Mouse (Mus musculus): Measurements from ENCODE around the gene Mogs. TPM values are rescaled to one million over a fixed set of nuclear protein-coding genes. Genes with fewer than 3 reads are reported as not detected.

Mogs gene
- polyA plus RNA-seq, 1 experiment from 2014 or later = 31.9 TPM

DNA sequence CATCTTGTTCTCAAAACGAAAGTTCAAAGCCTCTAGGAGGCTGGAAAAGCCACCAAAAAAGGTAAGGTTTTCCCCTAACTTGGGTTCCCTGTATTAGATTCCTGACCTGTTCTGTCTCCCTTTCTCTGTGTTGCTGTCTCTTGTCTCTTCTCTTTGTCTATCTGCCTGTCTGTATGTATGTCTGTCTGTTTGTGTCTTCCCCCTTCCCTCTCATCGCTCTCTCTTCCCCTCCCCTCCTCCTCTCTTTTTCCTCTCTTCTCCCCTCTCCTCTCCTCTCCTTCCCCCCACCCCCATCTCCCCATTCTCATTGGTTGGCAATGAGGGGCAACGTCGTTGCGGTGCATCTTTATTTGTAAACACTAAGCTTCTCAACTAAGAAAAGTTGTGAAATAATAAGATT is 10.0 kb downstream of the Mogs start, which contains the start of gene Ino80b:
Gene Ino80b (minus strand): TSS at position 101 of the 400 bp plus-strand sequence.
- Histone ChIP-seq H3K9ac (ENCODE audit: low read length) (peak within 1 kb of the TSS; percentile 80), H3K27ac (ENCODE audit: low read depth, low read length) (0 out of 2 replicates have a peak within 1 kb of the TSS, but pooled peaks have one; percentile 34), H3K4me1 (ENCODE audit: control insufficient read depth, insufficient read depth, low read length) (peaks cover 15% of the 10 kb centered on the region), H3K4me3 (ENCODE audit: low read depth, low read length) (peak within 1 kb of the TSS; percentile 67), H3K27me3 (ENCODE audit: control insufficient read depth, insufficient read depth, low read length) (no peaks in the 10 kb centered on the region), H3K4me2 (ENCODE audit: low read depth) (peak within 1 kb of the TSS; percentile 82), H3K9me3 (ENCODE audit: control insufficient read depth, low read length) (no peaks in the 10 kb centered on the region), H3K36me3 (ENCODE audit: control insufficient read depth, insufficient read depth, low read length) (no peaks in the 10 kb centered on the region)
- no peak for ATAC-seq (ENCODE audit: insufficient read depth, low FRiP score, low TSS enrichment)
- 21% methylated on average over 5 of the region's 5 CpGs for WGBS
- no peak for DNase-seq (ENCODE audit: low spot score)

- no peak overlapping the region for H3K9ac ChIP-seq (ENCODE audit: low read length)
- H3K27me3 ChIP-seq (ENCODE audit: control insufficient read depth, insufficient read depth, low read length) = no peaks in the 10 kb centered on the region
- DNase-seq (ENCODE audit: low spot score) (no peak), ATAC-seq (ENCODE audit: insufficient read depth, low FRiP score, low TSS enrichment) (no peak)
- H3K4me2 ChIP-seq (ENCODE audit: low read depth) = no peak overlapping the region
- H3K27ac ChIP-seq (ENCODE audit: low read depth, low read length) = no peak overlapping the region
- WGBS = 92% methylated on average over 5 of the region's 5 CpGs
- H3K4me1 ChIP-seq (ENCODE audit: control insufficient read depth, insufficient read depth, low read length) = peaks cover 15% of the 10 kb centered on the region
- no peak overlapping the region for H3K4me3 ChIP-seq (ENCODE audit: low read depth, low read length)
- no peaks in the 10 kb centered on the region for H3K9me3 ChIP-seq (ENCODE audit: control insufficient read depth, low read length)
- no peaks in the 10 kb centered on the region for H3K36me3 ChIP-seq (ENCODE audit: control insufficient read depth, insufficient read depth, low read length)
Measured at GRCm38 (mm10) chr6:83127419-83127818, 12.1 kb downstream of the Mogs start.

DNA sequence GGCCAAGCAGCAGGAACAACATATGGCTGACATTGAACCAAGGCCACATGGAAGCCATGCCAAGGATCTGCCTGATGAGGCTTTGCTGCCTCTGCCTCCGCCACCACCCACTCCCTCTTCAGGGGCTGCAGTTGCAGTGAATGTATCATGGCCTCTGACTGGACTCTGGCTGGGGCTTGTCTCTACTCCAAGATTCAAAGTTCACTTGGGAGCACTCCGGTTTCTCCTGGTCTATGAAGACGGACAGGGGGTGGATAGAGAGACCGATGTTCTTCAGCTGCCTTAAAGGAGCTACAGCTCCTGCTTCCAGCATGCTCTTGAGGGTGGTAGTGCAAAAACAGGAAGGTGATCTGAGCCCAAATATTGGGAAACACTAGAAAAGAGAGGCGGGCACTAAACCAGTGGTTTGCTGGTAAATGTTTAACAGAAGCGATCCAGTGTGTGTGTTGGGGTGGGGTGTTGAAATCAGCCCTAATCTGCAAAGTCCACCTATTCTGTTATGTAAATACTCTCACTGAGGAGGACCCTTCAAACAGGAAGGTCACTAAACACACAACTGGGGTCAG is 16.3 kb downstream of the Mogs start:
- Histone ChIP-seq H3K4me2 (ENCODE audit: low read depth) (no peak overlapping the region), H3K9ac (ENCODE audit: low read length) (no peak overlapping the region), H3K4me1 (ENCODE audit: control insufficient read depth, insufficient read depth, low read length) (peaks cover 5% of the 10 kb centered on the region), H3K9me3 (ENCODE audit: control insufficient read depth, low read length) (no peaks in the 10 kb centered on the region), H3K27ac (ENCODE audit: low read depth, low read length) (no peak overlapping the region), H3K36me3 (ENCODE audit: control insufficient read depth, insufficient read depth, low read length) (no peaks in the 10 kb centered on the region), H3K27me3 (ENCODE audit: control insufficient read depth, insufficient read depth, low read length) (no peaks in the 10 kb centered on the region), H3K4me3 (ENCODE audit: low read depth, low read length) (no peak overlapping the region)
- ATAC-seq (ENCODE audit: insufficient read depth, low FRiP score, low TSS enrichment) (no peak), DNase-seq (ENCODE audit: low spot score) (no peak)
- WGBS = 83% methylated on average over 6 of the region's 6 CpGs

DNA sequence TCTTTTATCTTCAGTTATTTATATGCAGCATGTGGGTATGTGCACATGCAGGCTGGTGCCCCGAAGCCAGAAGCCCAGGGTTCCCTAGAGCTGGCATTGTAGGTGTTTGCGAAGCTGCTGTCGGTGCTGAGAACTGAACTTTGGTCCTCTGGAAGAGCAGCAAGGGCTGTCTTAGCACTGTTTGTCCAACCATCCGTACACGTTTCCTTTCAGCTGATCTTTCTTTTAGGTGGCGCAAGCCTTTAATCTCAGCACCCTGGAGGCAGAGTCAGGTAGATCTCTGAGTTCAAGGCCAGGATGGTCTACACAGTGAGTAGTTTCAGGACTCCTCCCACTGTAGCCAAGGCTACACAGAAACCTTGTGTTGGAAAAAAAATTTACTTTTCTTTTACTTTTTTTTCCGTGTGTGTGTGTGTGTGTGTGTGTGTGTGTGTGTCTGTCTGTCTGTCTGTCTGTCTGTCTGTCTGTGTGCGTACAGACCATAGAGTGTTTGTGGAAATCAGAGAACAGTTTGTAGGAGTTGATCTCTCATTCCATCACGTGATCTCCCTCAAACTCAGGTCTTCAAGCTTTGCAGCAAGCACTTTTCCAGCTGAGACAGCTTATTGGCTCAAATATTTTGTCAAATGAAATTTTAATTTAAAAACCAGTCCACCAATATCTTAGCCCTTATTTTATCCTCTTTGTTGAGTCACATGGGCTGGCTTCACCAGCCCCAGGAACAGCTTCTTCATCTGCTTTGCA is 17.1 kb downstream of the Mogs start:
- H3K4me1 ChIP-seq (ENCODE audit: control insufficient read depth, insufficient read depth, low read length) = peaks cover 5% of the 10 kb centered on the region
- DNase-seq (ENCODE audit: low spot score) = no peak
- ATAC-seq (ENCODE audit: insufficient read depth, low FRiP score, low TSS enrichment) = no peak
- WGBS = 84% methylated on average over 9 of the region's 9 CpGs
- H3K36me3 ChIP-seq (ENCODE audit: control insufficient read depth, insufficient read depth, low read length) = no peaks in the 10 kb centered on the region
- no peak overlapping the region for H3K4me3 ChIP-seq (ENCODE audit: low read depth, low read length)
- no peaks in the 10 kb centered on the region for H3K9me3 ChIP-seq (ENCODE audit: control insufficient read depth, low read length)
- no peak overlapping the region for H3K27ac ChIP-seq (ENCODE audit: low read depth, low read length)
- H3K9ac ChIP-seq (ENCODE audit: low read length) = no peak overlapping the region
- H3K4me2 ChIP-seq (ENCODE audit: low read depth) = no peak overlapping the region
- H3K27me3 ChIP-seq (ENCODE audit: control insufficient read depth, insufficient read depth, low read length) = no peaks in the 10 kb centered on the region

- Histone ChIP-seq H3K4me1 (ENCODE audit: control insufficient read depth, insufficient read depth, low read length) (peaks cover 19% of the 10 kb centered on the region), H3K27me3 (ENCODE audit: control insufficient read depth, insufficient read depth, low read length) (no peaks in the 10 kb centered on the region), H3K36me3 (ENCODE audit: control insufficient read depth, insufficient read depth, low read length) (no peaks in the 10 kb centered on the region), H3K9me3 (ENCODE audit: control insufficient read depth, low read length) (no peaks in the 10 kb centered on the region), H3K9ac (ENCODE audit: low read length) (no peak overlapping the region), H3K4me3 (ENCODE audit: low read depth, low read length) (no peak overlapping the region), H3K4me2 (ENCODE audit: low read depth) (no peak overlapping the region), H3K27ac (ENCODE audit: low read depth, low read length) (no peak overlapping the region)
- 87% methylated on average over 3 of the region's 3 CpGs for WGBS
- DNase-seq (ENCODE audit: low spot score) (no peak), ATAC-seq (ENCODE audit: insufficient read depth, low FRiP score, low TSS enrichment) (no peak)
Measured at GRCm38 (mm10) chr6:83134226-83134625, 18.9 kb downstream of the Mogs start.

GRCm38 (mm10) chr6:83134951-83135513 is 19.7 kb downstream of the Mogs start, which contains the start of gene Rtkn:
Gene Rtkn, plus strand, starts transcription at chr6:83135463.
- H3K27ac ChIP-seq (ENCODE audit: low read depth, low read length) = no peak within 1 kb of the TSS
- no peaks in the 10 kb centered on the region for H3K27me3 ChIP-seq (ENCODE audit: control insufficient read depth, insufficient read depth, low read length)
- peak within 1 kb of the TSS; percentile 58 for H3K4me3 ChIP-seq (ENCODE audit: low read depth, low read length)
- no peak for ATAC-seq (ENCODE audit: insufficient read depth, low FRiP score, low TSS enrichment)
- 57% methylated on average over 7 of the region's 7 CpGs for WGBS
- peaks cover 21% of the 10 kb centered on the region for H3K4me1 ChIP-seq (ENCODE audit: control insufficient read depth, insufficient read depth, low read length)
- H3K9me3 ChIP-seq (ENCODE audit: control insufficient read depth, low read length) = no peaks in the 10 kb centered on the region
- H3K9ac ChIP-seq (ENCODE audit: low read length) = peak within 1 kb of the TSS; percentile 98
- H3K4me2 ChIP-seq (ENCODE audit: low read depth) = peak within 1 kb of the TSS; percentile 91
- no peaks in the 10 kb centered on the region for H3K36me3 ChIP-seq (ENCODE audit: control insufficient read depth, insufficient read depth, low read length)
- DNase-seq (ENCODE audit: low spot score) = no peak

GRCm38 (mm10) chr6:83135571-83136161 is 20.4 kb downstream of the Mogs start:
- no peaks in the 10 kb centered on the region for H3K9me3 ChIP-seq (ENCODE audit: control insufficient read depth, low read length)
- peak overlapping the region; percentile 58 for H3K4me3 ChIP-seq (ENCODE audit: low read depth, low read length)
- DNase-seq (ENCODE audit: low spot score) = peak; percentile 19
- no peak overlapping the region for H3K27ac ChIP-seq (ENCODE audit: low read depth, low read length)
- ATAC-seq (ENCODE audit: insufficient read depth, low FRiP score, low TSS enrichment) = no peak
- WGBS = 5% methylated on average over 37 of the region's 37 CpGs
- H3K4me2 ChIP-seq (ENCODE audit: low read depth) = peak overlapping the region; percentile 91
- no peaks in the 10 kb centered on the region for H3K36me3 ChIP-seq (ENCODE audit: control insufficient read depth, insufficient read depth, low read length)
- H3K9ac ChIP-seq (ENCODE audit: low read length) = peak overlapping the region; percentile 98
- H3K4me1 ChIP-seq (ENCODE audit: control insufficient read depth, insufficient read depth, low read length) = peaks cover 21% of the 10 kb centered on the region
- no peaks in the 10 kb centered on the region for H3K27me3 ChIP-seq (ENCODE audit: control insufficient read depth, insufficient read depth, low read length)

- ATAC-seq (ENCODE audit: insufficient read depth, low FRiP score, low TSS enrichment) (no peak), DNase-seq (ENCODE audit: low spot score) (no peak)
- H3K4me2 ChIP-seq (ENCODE audit: low read depth) = peak overlapping the region; percentile 91
- H3K9me3 ChIP-seq (ENCODE audit: control insufficient read depth, low read length) = no peaks in the 10 kb centered on the region
- no peaks in the 10 kb centered on the region for H3K36me3 ChIP-seq (ENCODE audit: control insufficient read depth, insufficient read depth, low read length)
- peak overlapping the region; percentile 98 for H3K9ac ChIP-seq (ENCODE audit: low read length)
- H3K4me1 ChIP-seq (ENCODE audit: control insufficient read depth, insufficient read depth, low read length) = peaks cover 22% of the 10 kb centered on the region
- H3K27ac ChIP-seq (ENCODE audit: low read depth, low read length) = peak overlapping the region; percentile 99
- WGBS = 13% methylated on average over 5 of the region's 5 CpGs
- no peaks in the 10 kb centered on the region for H3K27me3 ChIP-seq (ENCODE audit: control insufficient read depth, insufficient read depth, low read length)
- H3K4me3 ChIP-seq (ENCODE audit: low read depth, low read length) = peak overlapping the region; percentile 58
Measured at GRCm38 (mm10) chr6:83136291-83136880, 21.1 kb downstream of the Mogs start.

All from neural tube, embryonic 11.5 days (tissue).